Mouse (Mus musculus) megakaryocyte, embryonic 14.5 days (primary cell): Measurements from ENCODE around the gene Snx29. TPM values are rescaled to one million over a fixed set of nuclear protein-coding genes. Genes with fewer than 3 reads are reported as not detected.
"Not testable (repeated sequence)": the region's sequence is repeated elsewhere in the genome, so short reads cannot be mapped to it uniquely, and the experiment has no call there.

Source experiments
- H3K27me3 ChIP-seq: replicated peaks from 2 replicates; pipeline ENCODE3; 2012; ENCODE audit warnings: inconsistent platforms
- H3K36me3 ChIP-seq: replicated peaks from 2 replicates; pipeline ENCODE3; 2012; ENCODE audit warnings: low read length, inconsistent platforms, mixed read lengths
- H3K4me1 ChIP-seq: 2 replicates; pipeline ENCODE4 v1.6.1; 2012; ENCODE audit warnings: inconsistent platforms
- H3K4me3 ChIP-seq: replicated peaks from 2 replicates; pipeline ENCODE3; 2012; ENCODE audit warnings: moderate library complexity, mild to moderate bottlenecking, inconsistent platforms
- H3K9me3 ChIP-seq: 2 replicates; pipeline ENCODE4 v1.6.1; 2012; ENCODE audit warnings: inconsistent platforms
- FLI1 ChIP-seq: IDR thresholded peaks from 2 replicates; pipeline ENCODE4 v1.6.1; 2012; ENCODE audit warnings: low read length, inconsistent platforms, mixed read lengths
- GATA1 ChIP-seq: IDR thresholded peaks from 3 replicates; pipeline ENCODE4 v1.6.1; 2012; ENCODE audit warnings: mixed read lengths, low read length, inconsistent platforms, borderline replicate concordance
- polyA plus RNA-seq: library from polyadenylated mRNA; stranded (reverse); fragments of >175 nt; gene quantifications from 2 replicates; pipeline ENCODE4 v1.2.3, GENCODE M21; 2012; ENCODE audit warnings: low replicate concordance; ENCODE audit not compliant: insufficient read depth

The Snx29 gene
- polyA plus RNA-seq = 1.8 and 3.9 TPM in 2 replicates

DNA sequence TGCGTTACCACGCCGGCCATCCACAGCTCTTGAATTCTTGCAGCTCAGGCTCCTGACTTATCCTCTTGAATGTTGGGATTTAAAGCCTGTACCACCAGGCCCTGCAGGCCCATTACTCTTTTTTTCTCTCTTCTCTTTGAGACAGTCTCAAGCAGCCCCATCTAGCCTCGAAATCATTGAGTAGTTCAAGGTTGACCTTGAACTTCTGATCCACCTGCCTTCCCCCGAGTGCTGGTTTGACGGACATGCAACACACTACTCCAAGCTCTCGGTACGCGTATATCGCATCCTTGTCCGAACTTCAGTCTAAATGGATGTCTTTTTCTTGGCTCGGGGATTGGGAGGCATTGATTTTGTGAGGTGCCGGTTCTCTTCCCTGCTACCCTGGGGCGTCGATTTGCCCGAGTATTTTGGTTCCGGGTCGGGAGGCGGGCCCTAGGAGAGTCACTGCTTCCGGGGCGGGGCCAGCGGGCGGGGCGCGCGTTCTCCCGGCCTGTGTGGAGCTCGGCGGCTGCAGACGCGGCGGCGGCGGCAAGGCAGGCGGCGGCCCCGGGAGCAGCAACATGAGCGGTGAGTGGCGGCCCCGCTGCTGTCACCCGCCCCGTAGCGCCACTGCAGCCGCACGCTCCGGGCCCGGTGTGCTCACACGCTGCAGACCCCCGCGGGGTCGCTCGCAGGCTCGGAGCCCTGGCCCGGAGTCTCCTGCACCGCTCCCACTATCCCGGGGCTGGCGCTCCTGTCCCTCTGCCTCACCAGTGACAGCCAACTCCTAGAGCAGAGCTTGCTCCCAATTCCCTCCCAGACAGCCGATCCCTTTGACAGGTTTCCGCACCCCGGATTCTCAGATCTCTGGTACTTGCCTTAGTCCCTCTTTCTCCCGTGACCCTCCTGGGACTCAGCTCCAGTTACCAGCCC, at the start of gene Snx29:
Gene Snx29, plus strand, starts transcription at position 500 of the 915 bp plus-strand sequence.
- TF ChIP-seq GATA1 (no peak), FLI1 (0 out of 2 replicates have a peak, but pooled peaks have one; percentile 33)
- Histone ChIP-seq H3K4me3 (peak within 1 kb of the TSS; percentile 92), H3K4me1 (peaks cover 39% of the 10 kb centered on the region), H3K9me3 (no peaks in the 10 kb centered on the region), H3K27me3 (no peaks in the 10 kb centered on the region), H3K36me3 (peaks cover 13% of the 10 kb centered on the region)

DNA sequence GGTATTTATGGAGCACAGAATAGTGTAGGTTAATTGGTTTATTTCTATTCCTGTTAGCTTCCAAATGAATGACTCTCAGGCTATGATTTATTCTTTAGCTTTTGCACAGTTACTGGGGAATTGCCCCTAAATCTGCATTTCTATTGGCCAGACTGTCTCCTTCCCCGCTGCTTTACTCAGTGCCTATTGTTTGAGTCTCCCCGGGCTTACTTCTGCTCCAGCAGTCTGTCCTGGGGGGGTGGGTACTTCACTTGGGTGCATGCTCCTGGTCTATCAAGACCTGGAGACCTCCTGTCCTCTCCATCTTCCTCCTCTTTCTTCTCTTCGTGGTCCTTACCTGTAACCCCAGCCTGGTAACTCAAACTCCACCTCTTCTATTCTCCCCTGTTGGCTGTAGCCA, 45.8 kb upstream of the Snx29 start:
- TF ChIP-seq GATA1 = no peak
- no peak for TF ChIP-seq FLI1
- Histone ChIP-seq H3K4me3 (no peak overlapping the region), H3K9me3 (no peaks in the 10 kb centered on the region), H3K36me3 (no peaks in the 10 kb centered on the region), H3K27me3 (no peaks in the 10 kb centered on the region), H3K4me1 (peaks cover 24% of the 10 kb centered on the region)

DNA sequence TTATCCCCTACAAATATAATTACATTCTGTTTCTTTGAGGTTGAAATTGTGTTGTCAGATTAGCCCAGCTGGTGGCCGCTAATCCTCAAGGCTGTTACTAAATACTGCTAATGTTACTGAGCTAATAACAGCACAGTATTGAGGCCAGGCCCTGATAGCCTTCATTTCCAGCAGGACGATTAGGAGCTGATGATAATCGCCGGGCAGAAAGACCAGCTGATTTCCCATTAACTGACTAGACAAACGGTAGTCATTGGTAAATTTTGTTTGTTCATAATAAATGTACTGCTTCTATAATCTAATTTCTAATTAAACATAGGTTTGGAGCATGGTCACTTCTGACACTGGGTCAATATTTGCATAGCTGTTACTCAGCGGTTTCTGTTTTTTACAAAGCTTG, 43.9 kb upstream of the Snx29 start:
- TF ChIP-seq GATA1 = no peak
- no peak for TF ChIP-seq FLI1
- no peaks in the 10 kb centered on the region for H3K9me3 ChIP-seq
- H3K27me3 ChIP-seq = no peaks in the 10 kb centered on the region
- H3K4me1 ChIP-seq = peaks cover 24% of the 10 kb centered on the region
- no peaks in the 10 kb centered on the region for H3K36me3 ChIP-seq
- H3K4me3 ChIP-seq = no peak overlapping the region

DNA sequence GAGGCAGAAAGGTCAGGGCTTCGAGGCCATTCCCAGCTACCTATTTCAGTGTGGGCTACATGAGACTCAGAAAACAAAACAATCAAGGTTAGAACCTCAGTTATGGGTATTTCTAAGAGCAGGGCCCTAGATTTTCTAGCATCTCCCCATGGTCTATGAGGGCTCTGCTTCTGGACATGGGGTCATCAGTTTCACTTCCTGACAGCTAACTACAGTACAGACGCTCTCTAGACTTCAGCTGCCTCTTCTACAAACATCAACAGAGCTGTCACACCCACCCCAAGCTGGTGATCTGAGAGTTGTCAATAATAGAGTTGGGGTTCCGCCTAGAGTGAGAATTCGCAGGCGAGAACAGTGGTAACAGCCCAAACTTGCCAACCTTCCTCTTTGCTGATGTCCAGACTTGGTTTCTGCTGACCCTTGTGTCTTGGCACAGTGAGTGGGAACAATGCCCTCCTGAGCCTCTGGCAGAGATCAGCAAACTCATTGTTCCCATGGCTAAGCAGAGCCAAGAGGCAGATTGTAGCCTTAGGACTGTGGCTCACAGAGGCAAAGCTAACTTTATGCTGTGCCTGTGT, 40.0 kb upstream of the Snx29 start:
- H3K4me1 ChIP-seq = peaks cover 45% of the 10 kb centered on the region
- no peak overlapping the region for H3K4me3 ChIP-seq
- TF ChIP-seq GATA1 (no peak), FLI1 (no peak)
- no peaks in the 10 kb centered on the region for H3K27me3 ChIP-seq
- H3K9me3 ChIP-seq = no peaks in the 10 kb centered on the region
- H3K36me3 ChIP-seq = no peaks in the 10 kb centered on the region

DNA sequence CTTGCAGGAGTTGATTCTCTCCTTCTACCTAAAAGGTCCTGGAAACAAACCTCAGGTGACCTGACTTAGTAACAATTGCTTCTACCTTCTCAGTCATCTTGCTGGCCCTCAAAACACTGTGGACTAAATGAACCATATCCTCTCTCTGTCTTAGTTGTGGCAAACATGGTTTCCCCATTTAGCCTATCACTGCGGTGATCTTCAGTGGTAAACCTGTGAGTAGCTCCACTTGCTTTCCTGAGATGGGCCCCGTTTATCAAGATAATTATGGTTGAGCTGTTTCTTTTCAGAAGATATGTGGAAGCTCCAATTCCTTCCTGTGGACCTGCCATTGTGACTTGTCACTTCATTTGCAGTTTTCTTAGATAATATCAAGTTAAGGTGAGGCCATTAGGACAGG, 37.8 kb upstream of the Snx29 start:
- H3K9me3 ChIP-seq = peaks cover 17% of the 10 kb centered on the region
- no peak overlapping the region for H3K4me3 ChIP-seq
- H3K27me3 ChIP-seq = no peaks in the 10 kb centered on the region
- peaks cover 32% of the 10 kb centered on the region for H3K4me1 ChIP-seq
- no peak for TF ChIP-seq GATA1
- no peak for TF ChIP-seq FLI1
- H3K36me3 ChIP-seq = peaks cover 11% of the 10 kb centered on the region

DNA sequence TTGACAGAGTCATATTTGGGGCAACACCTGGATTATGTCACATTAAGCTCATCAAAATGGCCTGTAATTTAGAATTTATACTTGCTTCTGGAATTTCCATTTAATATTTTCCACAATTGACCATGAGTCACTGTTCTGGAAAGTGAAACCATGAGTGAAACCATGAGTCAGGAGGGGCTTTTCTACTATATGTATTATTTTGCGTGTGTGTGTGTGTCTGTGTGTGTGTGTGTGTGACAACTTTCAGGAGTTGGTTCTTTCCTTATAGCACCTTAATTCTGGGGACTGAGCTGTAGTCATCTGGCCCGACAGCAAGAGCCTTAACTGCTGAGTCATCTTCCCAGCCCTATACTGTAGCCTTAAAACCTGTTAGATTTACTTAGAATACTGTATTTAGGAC, 36.8 kb upstream of the Snx29 start:
- no peaks in the 10 kb centered on the region for H3K27me3 ChIP-seq
- peaks cover 13% of the 10 kb centered on the region for H3K36me3 ChIP-seq
- H3K4me3 ChIP-seq = no peak overlapping the region
- peaks cover 26% of the 10 kb centered on the region for H3K9me3 ChIP-seq
- TF ChIP-seq GATA1 = no peak
- peaks cover 32% of the 10 kb centered on the region for H3K4me1 ChIP-seq

DNA sequence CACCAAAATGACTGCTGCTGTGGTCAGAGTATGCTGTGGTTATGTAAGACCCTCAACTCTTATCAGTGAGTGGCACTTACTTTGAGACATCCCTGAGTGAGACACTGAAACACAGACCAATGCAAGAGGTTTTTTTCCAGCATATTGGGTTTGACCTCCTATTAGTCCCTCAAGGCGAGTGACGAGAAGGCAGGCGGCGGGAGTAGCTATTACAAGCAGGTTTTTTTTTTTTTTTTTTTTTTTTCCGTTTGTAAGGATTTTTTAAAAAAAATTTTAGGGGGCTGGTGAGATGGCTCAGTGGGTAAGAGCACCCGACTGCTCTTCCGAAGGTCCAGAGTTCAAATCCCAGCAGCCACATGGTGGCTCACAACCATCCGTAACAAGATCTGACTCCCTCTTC, 33.8 kb upstream of the Snx29 start:
- Histone ChIP-seq H3K9me3 (peaks cover 38% of the 10 kb centered on the region), H3K4me1 (peaks cover 24% of the 10 kb centered on the region), H3K36me3 (peaks cover 13% of the 10 kb centered on the region)
- not testable (repeated sequence) for H3K27me3 ChIP-seq, H3K4me3 ChIP-seq

DNA sequence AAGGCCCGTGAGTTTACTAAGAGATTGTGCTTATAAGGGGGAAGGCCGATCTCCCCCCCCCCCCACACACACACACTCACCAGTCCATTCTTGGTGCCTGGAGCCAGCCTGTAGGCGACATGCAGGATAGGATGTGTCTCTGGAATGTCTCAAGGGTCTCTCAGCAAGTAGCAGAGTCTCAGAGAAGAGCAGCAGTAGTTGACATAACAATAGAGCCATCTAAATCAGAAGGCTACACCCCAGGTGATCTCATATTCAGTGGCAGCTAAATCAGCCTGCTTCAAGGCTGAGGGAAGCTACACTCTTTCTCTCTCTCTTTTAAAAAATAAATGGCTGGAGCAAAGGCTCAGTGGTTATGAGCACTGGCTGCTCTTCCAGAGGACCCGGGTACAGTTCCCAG, 27.1 kb upstream of the Snx29 start:
- H3K4me1 ChIP-seq, H3K36me3 ChIP-seq, H3K4me3 ChIP-seq, H3K27me3 ChIP-seq: not testable (repeated sequence)
- H3K9me3 ChIP-seq = peaks cover 14% of the 10 kb centered on the region

DNA sequence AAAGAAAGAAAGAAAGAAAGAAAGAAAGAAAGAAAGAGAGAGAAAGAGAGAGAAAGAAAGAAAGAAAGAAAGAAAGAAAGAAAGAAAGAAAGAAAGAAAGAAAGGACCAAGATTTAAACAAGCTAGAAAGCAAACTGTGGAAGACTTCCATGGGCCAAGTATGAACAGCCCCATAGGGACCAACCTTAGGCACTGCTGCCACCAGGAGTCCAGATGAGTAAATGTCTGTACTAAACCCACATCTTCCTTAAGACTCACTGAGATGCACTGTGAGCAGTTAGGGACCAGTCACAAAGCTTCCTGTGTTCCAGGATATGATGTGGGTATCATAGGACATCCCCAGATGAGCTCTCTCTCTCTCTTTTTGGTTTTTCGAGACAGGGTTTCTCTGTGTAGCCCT, 25.0 kb upstream of the Snx29 start:
- not testable (repeated sequence) for H3K4me1 ChIP-seq, H3K4me3 ChIP-seq, H3K9me3 ChIP-seq, H3K36me3 ChIP-seq, H3K27me3 ChIP-seq

DNA sequence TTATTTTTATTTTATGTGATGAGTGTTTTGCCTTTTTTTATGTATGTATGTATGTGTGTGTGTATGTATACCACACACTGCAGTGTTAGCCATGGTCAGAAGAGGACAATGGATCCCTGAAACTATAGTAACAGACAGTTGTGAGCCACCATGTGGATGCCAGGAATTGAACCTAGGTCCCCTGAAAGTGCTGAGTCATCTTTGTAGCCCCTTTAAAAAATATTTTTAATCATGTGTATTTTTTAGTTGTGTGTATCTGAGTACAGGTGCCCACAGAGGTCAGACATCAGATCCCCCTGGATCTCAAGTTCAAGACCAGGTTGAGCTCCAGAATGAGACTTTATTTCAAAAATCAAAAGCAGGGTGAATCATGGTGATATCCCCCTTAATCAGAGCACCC, 19.0 kb upstream of the Snx29 start:
- H3K4me3 ChIP-seq = no peak overlapping the region
- no peaks in the 10 kb centered on the region for H3K36me3 ChIP-seq
- H3K9me3 ChIP-seq = no peaks in the 10 kb centered on the region
- 0 out of 2 replicates have a peak, but pooled peaks cover 3% of the 10 kb centered on the region for H3K4me1 ChIP-seq
- TF ChIP-seq FLI1 (no peak), GATA1 (no peak)
- no peaks in the 10 kb centered on the region for H3K27me3 ChIP-seq
